Mouse (Mus musculus) monocyte, adult 5-6 weeks (primary cell): ENCODE results near the gene Adamts12. TPM values are rescaled to one million over a fixed set of nuclear protein-coding genes. Genes with fewer than 3 reads are reported as not detected.

ENCODE experiments used
- ATAC-seq: fragments of 153-309, 156-312 bp; replicated peaks from 2 replicates; pipeline ENCODE4 v1.8.0; 2017; ENCODE audit warnings: mild to moderate bottlenecking; ENCODE audit not compliant: low TSS enrichment, insufficient number of reproducible peaks, severe bottlenecking, poor library complexity, low FRiP score
- total RNA-seq: library from RNA; stranded (forward); fragments of 200-1000, 200-491, 200-594 nt; gene quantifications from 3 replicates; pipeline ENCODE4 v1.2.3, GENCODE M21; 2017

Gene Adamts12
- 0.21 TPM in 1 of 3 replicates, not detected in the others for total RNA-seq

DNA sequence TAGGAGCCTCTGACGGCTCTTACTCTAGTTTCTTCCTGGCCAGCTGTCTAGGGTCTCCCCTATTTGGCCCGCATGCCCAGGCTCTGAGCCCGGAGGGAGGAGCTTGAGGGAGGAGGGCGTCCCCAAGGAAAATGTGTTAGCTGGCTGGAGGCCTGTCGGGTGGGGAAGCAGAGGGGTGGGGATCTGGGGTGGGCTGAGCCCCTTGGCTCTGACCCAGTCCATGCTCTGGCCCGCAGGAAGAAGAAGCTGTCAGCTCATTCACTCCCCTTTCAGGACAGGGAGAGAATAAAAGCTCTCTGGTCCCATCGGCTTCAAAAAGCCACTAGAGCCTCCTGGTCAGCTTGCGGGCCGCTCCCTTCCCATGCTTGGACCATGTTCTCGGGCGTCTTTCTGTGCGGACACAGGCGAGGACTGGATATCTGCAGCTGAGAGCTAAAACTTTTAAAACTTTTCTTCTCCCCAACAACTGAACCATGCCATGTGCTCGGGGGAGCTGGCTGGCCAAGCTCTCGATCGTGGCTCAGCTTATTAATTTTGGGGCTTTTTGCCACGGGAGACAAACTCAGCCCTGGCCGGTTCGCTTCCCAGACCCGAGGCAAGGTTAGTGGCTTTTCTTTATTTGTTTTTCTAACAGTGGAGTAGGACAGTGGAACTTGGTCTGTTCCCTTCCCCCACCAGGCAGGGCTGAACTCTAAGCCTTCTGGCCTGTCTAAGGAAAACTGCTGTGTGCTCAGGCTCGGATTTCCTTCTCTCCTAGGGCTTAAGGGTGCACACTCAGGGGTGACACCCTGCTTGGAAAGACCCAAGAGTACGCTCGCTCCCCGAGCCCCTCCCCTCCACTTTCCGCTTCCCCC is at the start of gene Adamts12:
Gene Adamts12 (plus strand): TSS at position 233 of the 854 bp plus-strand sequence.
- ATAC-seq, result no peak

DNA sequence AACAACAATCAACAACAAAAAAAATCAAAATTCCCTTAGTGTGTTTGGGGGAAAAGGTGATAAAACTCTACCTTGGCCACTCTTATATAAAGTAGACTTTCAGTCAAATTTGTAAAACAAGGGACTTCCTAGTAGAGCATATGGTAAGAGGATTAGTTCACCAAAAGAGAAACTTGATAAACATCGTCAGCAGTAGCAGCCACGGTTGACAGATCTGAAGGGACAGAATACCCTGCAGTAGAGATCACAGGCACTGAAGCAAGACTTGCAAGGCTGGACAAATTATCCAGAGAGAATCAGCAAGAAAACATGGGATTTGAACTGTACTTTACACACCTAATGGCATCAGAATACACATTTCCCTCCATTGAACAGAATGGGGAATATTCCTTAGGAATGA is 49.7 kb upstream of the Adamts12 start:
- ATAC-seq, result no peak

DNA sequence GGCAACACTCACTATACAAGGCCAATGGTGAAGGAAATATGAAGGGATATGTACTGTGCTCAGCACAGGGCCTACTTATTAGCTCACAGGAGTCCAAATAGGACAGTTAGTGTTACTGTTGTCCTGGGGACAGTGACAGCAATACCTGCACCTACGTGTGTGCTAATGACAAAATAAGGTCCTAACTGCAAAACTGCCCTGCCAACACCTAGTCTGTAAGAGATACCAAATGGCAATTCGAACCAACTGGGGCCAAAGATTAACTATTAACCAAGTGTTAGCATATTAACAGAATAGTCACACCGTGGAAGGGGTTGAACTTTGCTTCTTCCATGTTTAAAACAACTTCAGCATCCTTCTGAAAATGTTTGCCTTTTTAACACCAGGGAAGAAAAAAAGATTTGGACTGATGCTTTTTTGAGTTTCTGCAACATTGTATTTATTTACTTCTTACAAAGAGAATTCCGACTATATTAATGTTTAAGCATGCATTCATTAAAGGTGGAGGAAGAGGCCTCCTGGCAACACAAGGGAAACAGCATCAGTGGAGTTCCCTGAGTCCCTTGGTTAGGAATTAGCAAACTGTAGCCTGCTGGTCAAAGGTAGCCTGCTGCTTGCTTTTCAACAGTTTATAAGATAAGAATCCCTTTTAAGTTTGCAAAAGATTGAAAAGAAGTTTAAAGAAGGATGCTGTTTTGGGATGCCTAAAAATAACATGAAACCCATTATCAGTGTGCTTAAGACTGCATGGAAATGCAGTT is 37.6 kb upstream of the Adamts12 start:
- ATAC-seq, result no peak

- ATAC-seq, result no peak
These were observed 34.4 kb upstream of the Adamts12 start for GRCm38 (mm10) chr15:11030188-11030587.

- no peak for ATAC-seq
These were observed 28.6 kb upstream of the Adamts12 start for GRCm38 (mm10) chr15:11035947-11036474.

GRCm38 (mm10) chr15:11036535-11037375 is 27.8 kb upstream of the Adamts12 start:
- no peak for ATAC-seq

GRCm38 (mm10) chr15:11037376-11037695 is 27.3 kb upstream of the Adamts12 start:
- no peak for ATAC-seq

DNA sequence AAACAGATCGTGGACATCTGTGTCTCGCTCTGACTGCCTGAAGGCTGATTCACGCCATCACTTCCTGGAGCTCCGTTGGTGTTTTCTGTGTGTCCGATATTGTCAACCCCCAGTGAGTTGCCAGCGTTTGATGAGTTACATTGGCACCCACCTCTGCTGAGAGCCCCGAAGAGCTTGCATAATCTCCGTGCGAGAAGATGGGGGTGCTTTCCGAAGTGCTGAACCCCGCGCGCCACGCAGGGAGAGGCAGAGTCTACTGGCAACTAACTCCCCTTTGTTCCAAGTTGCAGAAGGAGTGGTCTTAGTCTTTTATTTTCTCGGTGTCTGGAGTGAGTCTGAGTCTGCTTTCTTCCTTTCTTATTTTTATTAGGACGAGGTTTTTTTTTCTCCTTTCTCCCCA is 26.9 kb upstream of the Adamts12 start, which contains the start of gene Rxfp3:
Gene Rxfp3 (minus strand): TSS at position 281 of the 400 bp plus-strand sequence.
- ATAC-seq, result no peak

GRCm38 (mm10) chr15:11038476-11038875 is 26.1 kb upstream of the Adamts12 start:
- ATAC-seq, result no peak

DNA sequence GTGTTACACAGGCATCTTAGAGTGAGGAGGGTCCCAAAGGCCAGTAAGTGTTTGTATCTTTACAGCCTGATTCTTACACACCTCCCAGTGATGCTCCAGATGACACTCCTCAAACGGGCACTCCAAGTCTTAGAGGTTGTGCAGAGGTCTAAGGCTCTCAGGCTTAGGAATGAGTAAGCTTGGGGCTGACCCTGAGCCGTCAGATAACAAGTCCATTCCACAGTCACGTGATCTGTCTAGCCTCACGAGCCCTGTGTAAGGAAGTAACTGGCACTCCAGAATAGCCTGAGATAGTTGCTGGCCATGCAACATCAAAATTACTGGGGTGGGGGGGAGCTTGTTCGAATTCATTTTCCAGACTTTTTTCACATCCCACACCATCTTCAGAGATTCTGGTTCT is 24.5 kb upstream of the Adamts12 start:
- no peak for ATAC-seq

DNA sequence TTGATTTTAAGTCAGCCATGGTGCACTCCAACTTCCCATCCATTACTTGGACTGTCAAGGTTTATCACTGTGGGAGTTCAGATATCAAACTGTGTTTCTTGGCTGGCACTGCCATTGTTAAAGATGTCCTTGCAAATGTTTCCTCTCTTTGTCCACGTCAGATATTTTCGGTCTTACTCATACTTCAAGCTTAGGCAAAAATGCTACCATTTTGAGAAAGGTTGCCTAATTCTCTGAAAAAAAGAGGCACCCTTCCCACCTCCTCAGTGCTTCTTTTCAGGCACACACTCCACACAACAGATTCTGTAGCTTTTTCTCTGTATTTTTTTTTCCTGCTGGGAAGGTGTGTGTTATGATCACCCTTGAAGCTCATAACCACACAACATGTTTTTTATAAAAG is 23.4 kb upstream of the Adamts12 start:
- ATAC-seq, result no peak

GRCm38 (mm10) chr15:11042828-11043227 is 21.8 kb upstream of the Adamts12 start:
- no peak for ATAC-seq

DNA sequence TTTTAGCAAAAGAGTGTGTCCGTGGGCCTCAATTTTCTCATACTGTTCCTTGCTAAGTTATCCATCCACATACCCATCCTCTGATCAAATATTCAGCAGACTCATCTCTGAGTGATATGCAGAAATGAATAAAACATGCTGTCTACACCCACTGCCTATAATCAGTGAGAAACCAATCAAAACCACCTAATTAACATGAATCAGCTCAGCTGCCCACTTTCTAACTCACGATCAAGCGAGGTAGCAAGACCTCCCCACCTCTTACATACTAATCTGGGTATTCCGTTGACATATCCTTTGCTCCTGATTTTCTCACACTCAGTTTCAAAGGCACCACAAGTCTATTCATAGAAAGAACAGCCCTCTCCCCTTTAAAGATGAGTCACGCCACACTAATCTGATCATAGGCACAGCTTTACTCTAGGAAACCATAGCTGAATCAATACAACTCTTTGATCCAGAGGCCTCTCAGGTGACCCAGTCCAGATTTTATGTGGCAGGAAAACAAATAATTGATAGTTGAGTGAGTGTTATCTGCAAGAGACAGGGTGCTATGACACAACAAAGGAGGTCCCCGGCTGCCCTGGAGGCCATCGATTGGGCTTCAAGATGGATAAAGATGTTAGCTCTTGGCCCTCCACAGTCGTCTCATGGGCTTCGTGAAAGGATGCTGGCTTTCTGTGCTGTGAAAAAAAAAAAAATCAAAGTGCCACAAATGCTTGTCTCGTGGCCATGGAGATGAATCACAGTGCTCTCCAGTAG is 10.7 kb upstream of the Adamts12 start:
- ATAC-seq, result no peak

- ATAC-seq, result no peak
These were observed 10.0 kb upstream of the Adamts12 start for GRCm38 (mm10) chr15:11054440-11055080.

DNA sequence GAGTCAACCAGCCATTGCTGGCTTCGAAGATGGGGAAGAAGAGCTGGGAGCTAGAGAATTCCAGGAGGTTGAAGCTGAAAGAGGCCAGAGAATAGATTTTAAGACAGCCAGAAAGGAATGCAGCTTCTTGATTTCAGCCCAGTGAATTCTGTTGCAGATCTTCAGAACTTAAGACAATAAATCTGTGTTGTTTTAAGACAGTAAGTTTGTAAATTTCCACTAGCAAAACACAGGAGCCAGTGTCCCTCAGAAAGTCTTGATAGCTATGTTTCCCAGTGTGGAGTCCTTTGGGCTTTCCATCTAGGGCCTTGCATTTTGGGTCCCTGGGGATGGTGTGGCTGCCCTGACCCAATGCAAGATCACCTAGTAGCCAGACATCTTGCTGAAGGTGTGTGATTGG is 1.7 kb upstream of the Adamts12 start:
- ATAC-seq, result no peak

DNA sequence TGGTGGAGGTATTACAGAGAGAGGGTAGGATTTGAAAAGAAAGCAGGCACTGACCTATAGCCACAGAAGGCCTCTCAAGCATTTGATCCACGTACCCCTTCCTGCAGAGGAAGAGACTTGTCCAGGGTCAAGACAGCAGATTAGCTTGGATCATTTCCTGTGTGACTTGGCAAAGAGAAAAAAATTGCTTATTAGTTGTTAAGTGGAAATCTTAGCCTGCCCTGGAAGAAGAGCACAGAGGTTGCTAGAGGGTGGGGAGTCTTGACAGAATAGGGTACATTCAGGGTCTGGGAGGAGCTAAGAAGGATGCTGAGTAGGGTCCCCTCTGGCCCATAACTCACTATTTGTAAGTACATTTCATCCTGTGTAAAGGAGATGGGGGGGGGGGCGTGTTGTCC is 431 bp upstream of the Adamts12 start:
- ATAC-seq, result no peak

DNA sequence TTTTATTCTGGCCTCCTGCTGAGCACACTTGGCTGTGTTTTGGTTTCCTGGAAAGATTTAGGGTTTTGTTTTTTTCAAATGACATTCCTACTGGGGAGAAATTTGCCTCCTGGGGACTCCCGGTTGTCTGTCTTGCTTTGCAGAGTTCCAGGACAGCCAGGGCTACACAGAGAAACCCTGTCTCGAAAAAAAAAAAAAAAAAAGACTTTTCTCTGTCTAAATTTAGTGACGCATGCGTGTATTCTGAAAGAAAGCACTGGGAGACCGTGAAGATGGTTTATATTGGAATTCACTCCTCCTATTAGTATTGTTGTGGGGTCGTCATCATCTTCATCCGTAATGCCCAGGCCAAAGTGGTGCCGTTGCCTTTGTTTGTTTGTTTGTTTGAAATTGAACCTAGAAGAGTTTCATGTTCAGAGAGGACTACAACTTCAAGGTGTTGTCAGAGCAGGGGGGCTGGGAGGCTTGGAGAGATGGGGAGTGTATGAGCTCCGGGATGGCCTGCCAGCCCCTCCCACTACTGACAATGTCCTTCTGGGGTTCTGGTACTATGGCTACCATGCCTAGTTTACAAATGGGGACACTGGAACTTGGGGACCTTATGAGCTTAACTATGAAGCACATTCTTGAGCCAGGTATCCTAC is 1.1 kb downstream of the Adamts12 start:
- ATAC-seq, result no peak
